Mouse (Mus musculus) cerebellum, adult 11 months (tissue): ENCODE measurements around the gene Gm12355.

Experiments used
- DNase-seq: peaks from one replicate; pipeline ENCODE4 v3.0.0; 2022

The Gm12355 gene

GRCm38 (mm10) chr11:98581286-98582029 lies 44.0 kb downstream of the Gm12355 start:
- DNase-seq, result no peak

- no peak for DNase-seq
These were observed 45.0 kb downstream of the Gm12355 start for GRCm38 (mm10) chr11:98580301-98581121.

- DNase-seq, result no peak
These were observed 47.7 kb downstream of the Gm12355 start for GRCm38 (mm10) chr11:98577776-98578175.
